Mouse (Mus musculus): ENCODE data around the gene Tmcc2. TPM values are rescaled to one million over a fixed set of nuclear protein-coding genes. Genes with fewer than 3 reads are reported as not detected.

The Tmcc2 gene
- polyA plus RNA-seq, 1 experiment from 2014 or later: 10.7 TPM

DNA sequence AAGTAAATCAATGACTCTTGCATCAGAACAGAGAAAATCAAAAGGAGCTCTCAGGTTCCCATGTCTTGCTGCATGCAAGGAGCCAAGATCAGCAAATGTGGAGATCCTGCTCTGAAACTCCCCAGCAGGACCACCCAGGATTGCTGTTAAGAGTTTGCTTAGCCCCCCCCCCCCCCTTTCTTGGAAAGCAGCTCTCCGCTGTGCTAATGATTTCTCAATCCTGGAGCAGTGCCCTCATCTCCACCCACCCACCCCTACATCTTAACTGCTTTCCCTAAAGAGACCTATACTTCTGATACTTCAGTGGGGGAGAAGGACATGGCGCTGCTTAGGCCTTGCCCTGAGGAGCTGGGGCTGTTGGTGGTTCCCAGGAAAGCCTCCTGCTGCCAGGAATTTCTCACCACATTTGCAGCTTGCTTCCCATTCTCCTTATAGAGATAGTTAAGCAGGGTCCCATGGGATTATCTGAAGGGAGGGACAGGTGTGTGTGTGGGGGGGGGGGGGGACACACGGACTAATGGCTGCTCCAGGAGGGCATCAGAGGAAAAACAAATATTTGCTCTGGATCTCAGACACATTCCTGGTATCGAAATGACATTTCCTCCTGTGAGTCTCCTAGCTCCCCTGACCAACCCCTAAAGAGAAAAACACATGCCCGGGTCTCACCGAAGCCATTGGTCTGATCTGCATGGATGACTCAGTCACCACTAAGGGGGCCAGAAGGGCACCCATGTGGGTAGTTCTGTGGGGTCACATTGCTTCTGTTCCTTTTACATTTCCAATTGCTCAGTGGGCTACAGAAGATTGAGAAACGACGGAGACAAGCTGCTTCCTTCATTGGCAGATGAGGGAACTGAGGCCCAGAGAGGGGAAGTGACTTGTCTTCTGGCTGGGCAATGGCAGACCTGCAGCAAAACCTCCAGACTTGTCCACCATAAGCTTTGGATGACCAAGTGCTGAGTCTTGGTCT lies 72.9 kb downstream of the Tmcc2 start:
- H3K4me3 ChIP-seq: peak overlapping the region; percentile 66
- peak; percentile 44; the same call in 1 of the 2 replicates for ATAC-seq (ENCODE audit: borderline replicate concordance, extremely low read depth, low FRiP score, low TSS enrichment)
- 30% methylated on average over 8 of the region's 8 CpGs for WGBS

DNA sequence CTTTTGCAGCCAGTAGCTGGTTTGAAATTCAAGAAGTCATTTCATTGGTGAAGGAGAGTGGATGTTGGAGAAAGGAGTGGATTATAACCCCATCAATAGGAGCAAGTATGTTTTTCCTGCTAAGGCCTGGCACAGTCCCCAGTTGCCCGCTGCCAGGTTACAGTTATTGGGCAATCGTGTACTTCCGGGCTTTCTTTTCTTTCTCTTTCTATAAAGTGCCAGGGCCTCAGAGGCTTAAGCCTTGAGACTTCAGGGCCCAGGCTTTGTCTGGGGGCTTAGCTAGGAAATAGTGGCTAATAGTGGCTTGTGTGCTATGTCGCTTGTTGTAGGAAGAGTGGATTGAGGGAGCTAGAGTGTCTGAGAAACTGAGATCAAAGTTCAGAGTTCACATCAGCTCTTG lies 73.7 kb downstream of the Tmcc2 start:
- 25% methylated on average over 4 of the region's 4 CpGs for WGBS
- H3K4me2 ChIP-seq: peak overlapping the region; percentile 93
- H3K9me3 ChIP-seq: no peaks in the 10 kb centered on the region
- H3K27me3 ChIP-seq: peaks cover 5% of the 10 kb centered on the region; the same call in 1 of the 2 replicates
- peak overlapping the region; percentile 62; the same call in 1 of the 2 replicates for H3K9ac ChIP-seq
- H3K36me3 ChIP-seq: no peaks in the 10 kb centered on the region
- ATAC-seq (ENCODE audit: borderline replicate concordance, extremely low read depth, low FRiP score, low TSS enrichment): peak; percentile 33
- H3K27ac ChIP-seq: peak overlapping the region; percentile 92
- H3K4me1 ChIP-seq: peaks cover 60% of the 10 kb centered on the region
- H3K4me3 ChIP-seq: peak overlapping the region; percentile 66

More for the DNA sequence above, 72.9 kb downstream of the Tmcc2 start:
- no peaks in the 10 kb centered on the region for H3K9me3 ChIP-seq
- H3K4me1 ChIP-seq: peaks cover 66% of the 10 kb centered on the region
- H3K4me2 ChIP-seq: peak overlapping the region; percentile 93
- H3K27me3 ChIP-seq: peaks cover 5% of the 10 kb centered on the region; the same call in 1 of the 2 replicates
- peak overlapping the region; percentile 92 for H3K27ac ChIP-seq
- no peaks in the 10 kb centered on the region for H3K36me3 ChIP-seq
- H3K9ac ChIP-seq: peak overlapping the region; percentile 62; the same call in 1 of the 2 replicates

DNA sequence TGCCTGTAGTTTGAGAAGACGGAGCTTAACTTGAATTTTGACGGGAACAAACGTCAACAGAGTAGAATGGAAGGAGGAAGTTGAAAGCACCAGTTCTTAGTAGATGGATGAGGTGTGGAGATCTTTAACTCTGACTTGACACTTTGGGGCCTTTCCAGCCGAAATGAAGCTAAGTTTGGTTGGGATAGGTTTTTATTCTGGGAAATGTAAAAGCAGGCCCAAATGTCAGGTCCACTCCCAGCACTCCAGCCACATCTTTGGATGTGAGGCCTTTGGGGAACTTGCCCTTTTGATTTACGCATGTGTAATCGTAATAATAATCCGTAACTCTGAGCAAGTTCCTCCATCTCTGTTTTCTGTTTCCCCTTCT lies 74.5 kb downstream of the Tmcc2 start:
- Histone ChIP-seq H3K9ac (peak overlapping the region; percentile 62), H3K36me3 (no peaks in the 10 kb centered on the region), H3K4me1 (peaks cover 60% of the 10 kb centered on the region), H3K9me3 (no peaks in the 10 kb centered on the region), H3K4me3 (peak overlapping the region; percentile 66), H3K27ac (peak overlapping the region; percentile 92), H3K27me3 (peaks cover 5% of the 10 kb centered on the region; the same call in 1 of the 2 replicates), H3K4me2 (peak overlapping the region; percentile 93)
- WGBS: 25% methylated on average over 7 of the region's 7 CpGs
- no peak for ATAC-seq (ENCODE audit: borderline replicate concordance, extremely low read depth, low FRiP score, low TSS enrichment)

DNA sequence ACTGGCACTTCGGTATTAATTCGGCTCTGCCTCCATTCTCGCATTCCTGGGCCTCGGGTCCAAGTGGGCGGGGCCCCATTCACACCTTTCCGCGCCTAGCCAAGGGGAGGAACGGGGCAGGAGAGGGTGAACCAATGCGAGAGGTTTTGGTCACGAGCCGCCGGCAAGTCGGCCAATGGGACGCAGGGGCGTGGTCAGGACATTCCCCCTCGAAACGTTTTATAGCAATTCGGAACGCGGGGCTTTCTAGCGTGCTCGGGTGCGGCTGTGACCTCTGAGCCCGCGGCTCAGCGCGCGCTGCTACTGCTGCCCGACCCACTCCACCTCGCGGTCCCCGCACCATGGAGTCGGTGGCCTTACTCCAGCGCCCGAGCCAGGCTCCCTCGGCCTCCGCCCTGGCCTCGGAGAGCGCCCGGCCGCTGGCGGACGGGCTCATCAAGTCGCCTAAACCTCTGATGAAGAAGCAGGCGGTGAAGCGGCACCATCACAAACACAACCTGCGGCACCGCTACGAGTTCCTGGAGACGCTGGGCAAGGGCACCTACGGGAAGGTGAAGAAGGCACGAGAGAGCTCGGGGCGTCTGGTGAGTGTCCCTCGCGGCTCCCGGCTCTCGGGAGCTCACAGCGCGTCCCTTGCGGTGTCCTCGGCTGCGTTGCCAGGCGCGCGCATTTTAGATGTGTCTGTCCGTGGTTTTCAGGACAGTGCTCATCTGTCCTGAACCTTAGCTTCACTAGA lies 75.0 kb downstream of the Tmcc2 start, which contains the start of gene Nuak2:
TSS of gene Nuak2 (plus strand) at position 238 of the 736 bp plus-strand sequence.
- Histone ChIP-seq H3K4me3 (peak within 1 kb of the TSS; percentile 66), H3K27ac (peak within 1 kb of the TSS; percentile 92), H3K4me2 (peak within 1 kb of the TSS; percentile 93), H3K4me1 (peaks cover 55% of the 10 kb centered on the region), H3K36me3 (no peaks in the 10 kb centered on the region), H3K9me3 (no peaks in the 10 kb centered on the region), H3K9ac (peak within 1 kb of the TSS; percentile 62), H3K27me3 (peaks cover 5% of the 10 kb centered on the region; the same call in 1 of the 2 replicates)
- ATAC-seq (ENCODE audit: borderline replicate concordance, extremely low read depth, low FRiP score, low TSS enrichment): peak; percentile 68
- WGBS: under 1% methylated on average over 67 of the region's 67 CpGs

DNA sequence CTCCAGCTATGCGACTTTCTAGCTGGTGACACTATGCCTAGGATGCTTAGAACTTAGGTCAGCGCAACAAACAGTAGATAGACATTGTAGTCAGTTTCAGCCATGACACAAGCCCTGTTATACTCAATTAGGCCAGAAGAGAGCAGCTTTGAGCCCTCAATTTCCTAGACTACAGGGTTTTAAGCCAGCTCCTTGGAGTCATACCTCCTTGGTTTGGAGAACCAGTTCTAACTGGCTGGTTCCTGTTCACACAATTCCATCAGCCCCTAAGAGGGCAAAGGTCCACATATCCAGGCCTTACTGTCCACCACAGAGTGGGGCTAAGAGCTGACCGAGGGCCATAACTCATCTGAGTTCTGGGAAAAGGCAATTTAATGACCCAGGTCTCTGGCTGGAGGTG lies 78.4 kb downstream of the Tmcc2 start:
- peaks cover 30% of the 10 kb centered on the region for H3K4me1 ChIP-seq
- WGBS: 53% methylated on average over 3 of the region's 3 CpGs
- H3K36me3 ChIP-seq: no peaks in the 10 kb centered on the region
- H3K27me3 ChIP-seq: peaks cover 5% of the 10 kb centered on the region; the same call in 1 of the 2 replicates
- no peak overlapping the region for H3K9ac ChIP-seq
- H3K4me2 ChIP-seq: no peak overlapping the region
- H3K4me3 ChIP-seq: no peak overlapping the region
- no peaks in the 10 kb centered on the region for H3K9me3 ChIP-seq
- H3K27ac ChIP-seq: no peak overlapping the region
- ATAC-seq (ENCODE audit: borderline replicate concordance, extremely low read depth, low FRiP score, low TSS enrichment): no peak; the same call in 1 of the 2 replicates

DNA sequence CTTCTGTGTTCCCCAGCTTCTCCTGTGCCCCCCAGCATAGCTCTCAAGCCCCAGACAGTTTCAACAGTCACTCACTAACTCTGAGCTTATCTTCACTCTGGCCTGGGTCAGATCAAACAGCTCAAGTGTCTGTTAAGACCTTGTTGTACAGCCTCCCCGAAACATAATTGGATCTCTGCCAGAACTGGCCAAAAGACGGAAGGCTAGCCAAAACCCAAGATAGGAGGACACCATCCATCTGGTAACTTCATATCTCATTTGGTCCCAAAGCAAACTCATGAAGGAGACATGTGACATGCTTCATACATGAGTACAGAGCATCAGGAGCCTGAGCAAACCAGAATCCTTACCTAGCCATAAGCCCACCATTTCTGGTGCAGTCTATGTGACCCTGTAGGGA lies 79.0 kb downstream of the Tmcc2 start:
- WGBS: 4% methylated on average over 2 of the region's 2 CpGs
- Histone ChIP-seq H3K9me3 (no peaks in the 10 kb centered on the region), H3K27ac (no peak overlapping the region), H3K36me3 (no peaks in the 10 kb centered on the region), H3K4me2 (no peak overlapping the region), H3K9ac (no peak overlapping the region), H3K27me3 (peaks cover 5% of the 10 kb centered on the region; the same call in 1 of the 2 replicates), H3K4me1 (peaks cover 23% of the 10 kb centered on the region), H3K4me3 (no peak overlapping the region)
- ATAC-seq (ENCODE audit: borderline replicate concordance, extremely low read depth, low FRiP score, low TSS enrichment): no peak

DNA sequence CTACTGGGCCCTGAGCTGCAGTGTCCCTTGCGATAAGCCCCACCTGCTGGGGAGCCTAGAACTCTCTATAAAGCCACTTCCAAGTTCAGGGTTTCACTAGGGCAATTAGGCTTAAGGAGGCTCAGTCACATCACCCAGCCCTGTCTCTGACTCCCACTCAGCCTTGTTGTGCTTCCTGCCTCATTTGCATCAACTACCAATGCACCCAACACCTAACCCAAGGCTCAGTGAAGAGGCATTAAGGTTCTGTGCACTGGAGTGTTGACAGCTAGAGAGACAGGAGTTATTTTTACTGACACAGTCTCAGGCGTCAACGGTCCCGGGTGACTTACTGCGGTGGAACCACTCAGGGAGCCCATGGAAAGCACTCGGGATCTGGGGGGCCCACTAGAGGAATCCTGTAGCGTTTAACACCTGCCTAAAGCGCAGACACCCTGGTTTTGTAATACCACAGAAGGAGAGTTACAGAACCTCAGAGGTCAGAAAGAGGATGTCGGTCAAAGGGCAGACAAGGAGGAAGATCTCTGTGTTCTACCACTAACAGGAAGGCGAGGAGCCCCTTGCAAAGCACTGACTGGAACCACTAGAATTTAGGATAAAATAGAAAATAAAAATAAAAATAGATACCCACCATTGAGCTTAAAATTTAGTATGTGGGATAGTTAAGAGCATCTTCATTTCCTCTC lies 79.8 kb downstream of the Tmcc2 start:
- 42% methylated on average over 10 of the region's 10 CpGs for WGBS
- H3K4me3 ChIP-seq: no peak overlapping the region
- H3K9ac ChIP-seq: no peak overlapping the region
- H3K27ac ChIP-seq: no peak overlapping the region
- no peaks in the 10 kb centered on the region for H3K36me3 ChIP-seq
- peaks cover 16% of the 10 kb centered on the region for H3K4me1 ChIP-seq
- H3K4me2 ChIP-seq: no peak overlapping the region
- no peak for ATAC-seq (ENCODE audit: borderline replicate concordance, extremely low read depth, low FRiP score, low TSS enrichment)
- peaks cover 5% of the 10 kb centered on the region; the same call in 1 of the 2 replicates for H3K27me3 ChIP-seq
- H3K9me3 ChIP-seq: no peaks in the 10 kb centered on the region

DNA sequence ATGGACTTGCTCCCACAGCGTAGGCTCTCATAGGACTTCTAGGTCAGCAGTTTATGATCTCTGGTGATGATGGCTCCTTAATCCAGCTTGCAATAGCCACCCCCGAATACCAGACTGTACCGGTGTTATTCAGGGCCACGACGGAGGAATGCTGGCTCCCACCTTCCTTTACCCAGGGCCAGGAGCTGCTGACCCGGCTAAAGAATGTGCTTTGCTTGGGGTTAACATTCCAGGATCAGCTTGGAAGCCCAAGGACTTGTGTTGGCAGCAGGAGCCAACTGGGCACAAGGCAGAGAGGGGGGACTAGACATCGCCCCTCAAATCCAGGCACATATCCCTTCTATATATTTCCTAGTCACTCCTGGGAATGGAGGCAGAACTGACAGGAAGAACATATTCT lies 80.3 kb downstream of the Tmcc2 start:
- Histone ChIP-seq H3K4me1 (peaks cover 16% of the 10 kb centered on the region), H3K4me2 (no peak overlapping the region), H3K9me3 (no peaks in the 10 kb centered on the region), H3K27ac (no peak overlapping the region), H3K36me3 (no peaks in the 10 kb centered on the region), H3K9ac (no peak overlapping the region), H3K4me3 (no peak overlapping the region), H3K27me3 (peaks cover 5% of the 10 kb centered on the region; the same call in 1 of the 2 replicates)
- no peak for ATAC-seq (ENCODE audit: borderline replicate concordance, extremely low read depth, low FRiP score, low TSS enrichment)
- 57% methylated on average over 7 of the region's 7 CpGs for WGBS

DNA sequence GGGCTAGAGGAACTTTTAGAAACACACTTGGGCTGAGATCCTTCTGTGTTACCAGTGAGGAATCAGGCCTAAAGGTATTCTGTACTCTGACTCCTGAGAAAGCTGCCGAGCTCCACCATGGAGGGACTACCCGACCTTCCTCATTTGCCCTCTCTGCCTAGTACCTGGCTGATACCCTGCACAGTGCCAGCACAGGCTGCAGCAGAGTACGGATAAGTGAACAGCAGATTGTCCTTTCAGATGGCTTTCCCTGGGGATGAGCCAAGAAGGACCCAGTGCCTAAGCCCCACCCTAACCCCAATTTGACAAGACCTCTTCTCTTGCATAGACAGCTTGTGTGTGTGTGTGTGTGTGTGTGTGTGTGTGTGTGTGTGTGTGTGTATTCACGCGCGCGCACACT lies 82.4 kb downstream of the Tmcc2 start:
- H3K9ac ChIP-seq: no peak overlapping the region
- H3K36me3 ChIP-seq: no peaks in the 10 kb centered on the region

DNA sequence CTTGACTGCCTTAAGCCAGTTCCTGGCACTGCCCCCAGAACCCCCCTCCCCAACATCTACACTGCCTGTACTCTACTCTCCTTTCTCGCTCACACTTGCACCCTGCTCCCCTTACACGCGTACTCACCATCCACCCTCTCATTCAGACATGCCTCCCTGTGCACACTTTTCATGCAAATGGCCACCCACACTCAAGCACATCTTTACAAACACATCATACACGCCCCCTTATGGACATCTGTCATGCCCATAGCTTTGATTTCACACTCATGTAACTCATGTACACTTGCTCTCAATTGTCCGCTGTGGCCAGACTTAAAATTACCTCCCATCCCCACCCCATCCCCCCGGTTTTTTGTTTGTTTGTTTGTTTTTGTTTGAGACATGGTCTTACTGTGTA lies 83.1 kb downstream of the Tmcc2 start:
- no peak overlapping the region for H3K4me2 ChIP-seq
- peaks cover 9% of the 10 kb centered on the region for H3K4me1 ChIP-seq
- H3K27me3 ChIP-seq: peaks cover 10% of the 10 kb centered on the region; the same call in 1 of the 2 replicates
- H3K9me3 ChIP-seq: no peaks in the 10 kb centered on the region
- H3K9ac ChIP-seq: no peak overlapping the region
- H3K27ac ChIP-seq: no peak overlapping the region
- H3K36me3 ChIP-seq: no peaks in the 10 kb centered on the region
- ATAC-seq (ENCODE audit: borderline replicate concordance, extremely low read depth, low FRiP score, low TSS enrichment): no peak
- 78% methylated on average over 6 of the region's 6 CpGs for WGBS
- H3K4me3 ChIP-seq: no peak overlapping the region

More for the DNA sequence above, 82.4 kb downstream of the Tmcc2 start:
- WGBS: 77% methylated on average over 7 of the region's 7 CpGs
- Histone ChIP-seq H3K4me2 (no peak overlapping the region), H3K27me3 (peaks cover 9% of the 10 kb centered on the region; the same call in 1 of the 2 replicates), H3K4me1 (peaks cover 9% of the 10 kb centered on the region), H3K27ac (no peak overlapping the region), H3K4me3 (no peak overlapping the region), H3K9me3 (no peaks in the 10 kb centered on the region)
- ATAC-seq (ENCODE audit: borderline replicate concordance, extremely low read depth, low FRiP score, low TSS enrichment): no peak

DNA sequence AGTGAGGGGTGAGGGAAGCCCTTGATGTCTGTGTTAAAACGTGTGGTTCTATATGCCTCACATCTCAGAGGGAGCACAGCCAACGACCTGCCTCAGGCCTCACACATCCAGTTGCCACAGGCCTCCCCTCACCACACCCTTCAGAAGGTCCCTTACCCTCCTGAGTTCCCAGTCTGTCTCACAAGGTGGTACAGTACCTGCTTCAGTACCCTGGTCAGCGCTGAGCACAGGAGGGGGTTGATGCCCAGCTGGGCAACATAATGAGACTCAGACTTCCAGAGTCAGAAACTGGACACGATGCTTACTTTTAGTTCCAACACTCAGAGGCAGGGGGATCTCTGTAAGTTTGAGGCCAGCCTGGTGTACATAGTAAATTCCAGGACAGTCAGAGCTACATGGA lies 84.3 kb downstream of the Tmcc2 start:
- Histone ChIP-seq H3K9me3 (no peaks in the 10 kb centered on the region), H3K36me3 (no peaks in the 10 kb centered on the region), H3K27ac (no peak overlapping the region), H3K27me3 (peaks cover 10% of the 10 kb centered on the region; the same call in 1 of the 2 replicates), H3K4me2 (no peak overlapping the region), H3K9ac (no peak overlapping the region), H3K4me1 (peaks cover 2% of the 10 kb centered on the region; the same call in 1 of the 2 replicates), H3K4me3 (no peak overlapping the region)
- no peak for ATAC-seq (ENCODE audit: borderline replicate concordance, extremely low read depth, low FRiP score, low TSS enrichment)
- WGBS: 12% methylated on average over 4 of the region's 4 CpGs

Measured in lung, embryonic 15.5 days (tissue).